Mouse (Mus musculus): ENCODE data around the gene Txnip.

The Txnip gene

GRCm38 (mm10) chr3:96548824-96549223, 8.9 kb upstream of the Txnip start:
- in situ Hi-C loops (cut with MboI, MseI): loop anchor here in 1 of 2 experiments (5.0 kb wide), 1 partner anchor 88 kb away; the partner anchor contains the start of genes Gm42957 and Pex11b

GRCm38 (mm10) chr3:96549346-96549745, 8.4 kb upstream of the Txnip start:
- in situ Hi-C loops (cut with MboI, MseI): loop anchor here in 1 of 2 experiments (5.0 kb wide), 1 partner anchor 88 kb away; the partner anchor contains the start of genes Gm42957 and Pex11b

- in situ Hi-C loops (cut with MboI, MseI): loop anchor here in 1 of 2 experiments (25.0 kb wide), 1 partner anchor 889 kb away; the partner anchor contains the start of gene Mcl1
Observed at GRCm38 (mm10) chr3:96551203-96551602, 6.6 kb upstream of the Txnip start.

GRCm38 (mm10) chr3:96551890-96552289, 5.9 kb upstream of the Txnip start:
- in situ Hi-C loops (cut with MboI, MseI): loop anchor here in 1 of 2 experiments (25.0 kb wide), 1 partner anchor 890 kb away; the partner anchor contains the start of gene Mcl1

GRCm38 (mm10) chr3:96553601-96554000, 4.2 kb upstream of the Txnip start:
- in situ Hi-C loops (cut with MboI, MseI): loop anchor here in 1 of 2 experiments (25.0 kb wide), 1 partner anchor 891 kb away; the partner anchor contains the start of gene Mcl1

GRCm38 (mm10) chr3:96554251-96554650, 3.5 kb upstream of the Txnip start:
- in situ Hi-C loops (cut with MboI, MseI): loop anchor here in 1 of 2 experiments (25.0 kb wide), 1 partner anchor 892 kb away; the partner anchor contains the start of gene Mcl1

GRCm38 (mm10) chr3:96555041-96555596, 2.6 kb upstream of the Txnip start:
- in situ Hi-C loops (cut with MboI, MseI): loop anchor here in 1 of 2 experiments (25.0 kb wide), 1 partner anchor 893 kb away; the partner anchor contains the start of gene Mcl1

- in situ Hi-C loops (cut with MboI, MseI): loop anchor here in 1 of 2 experiments (25.0 kb wide), 1 partner anchor 894 kb away; the partner anchor contains the start of gene Mcl1
Observed at GRCm38 (mm10) chr3:96555999-96556614, 1.6 kb upstream of the Txnip start.

- in situ Hi-C loops (cut with MboI, MseI): loop anchor here in 1 of 2 experiments (25.0 kb wide), 1 partner anchor 895 kb away; the partner anchor contains the start of gene Mcl1
Observed at GRCm38 (mm10) chr3:96556651-96557635, 814 bp upstream of the Txnip start.

- in situ Hi-C loops (cut with MboI, MseI): loop anchor here in 1 of 2 experiments (25.0 kb wide), 1 partner anchor 896 kb away; the partner anchor contains the start of gene Mcl1
Observed at GRCm38 (mm10) chr3:96558159-96558558, 402 bp downstream of the Txnip start.

GRCm38 (mm10) chr3:96558668-96559196, 975 bp downstream of the Txnip start:
- in situ Hi-C loops (cut with MboI, MseI): loop anchor here in 1 of 2 experiments (25.0 kb wide), 1 partner anchor 896 kb away; the partner anchor contains the start of gene Mcl1

DNA sequence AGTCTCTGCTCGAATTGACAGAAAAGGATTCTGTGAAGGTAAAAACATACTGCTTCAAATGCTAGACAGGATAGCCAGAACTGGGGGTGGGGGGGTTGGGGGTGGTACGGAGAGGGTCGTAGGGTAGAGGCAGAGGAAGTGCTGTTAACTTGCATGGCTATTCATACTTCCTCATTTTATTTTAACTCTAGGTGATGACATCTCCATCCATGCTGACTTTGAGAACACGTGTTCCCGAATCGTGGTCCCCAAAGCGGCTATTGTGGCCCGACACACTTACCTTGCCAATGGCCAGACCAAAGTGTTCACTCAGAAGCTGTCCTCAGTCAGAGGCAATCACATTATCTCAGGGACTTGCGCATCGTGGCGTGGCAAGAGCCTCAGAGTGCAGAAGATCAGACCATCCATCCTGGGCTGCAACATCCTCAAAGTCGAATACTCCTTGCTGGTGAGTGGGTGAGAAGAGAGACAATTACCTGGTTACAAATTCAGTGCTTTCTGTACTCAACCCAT, 1.7 kb downstream of the Txnip start:
- in situ Hi-C loops (cut with MboI, MseI): loop anchor here in 1 of 2 experiments (25.0 kb wide), 1 partner anchor 897 kb away; the partner anchor contains the start of gene Mcl1

- in situ Hi-C loops (cut with MboI, MseI): loop anchor here in 1 of 2 experiments (25.0 kb wide), 1 partner anchor 898 kb away; the partner anchor contains the start of gene Mcl1
Observed at GRCm38 (mm10) chr3:96559911-96560850, 2.4 kb downstream of the Txnip start.

DNA sequence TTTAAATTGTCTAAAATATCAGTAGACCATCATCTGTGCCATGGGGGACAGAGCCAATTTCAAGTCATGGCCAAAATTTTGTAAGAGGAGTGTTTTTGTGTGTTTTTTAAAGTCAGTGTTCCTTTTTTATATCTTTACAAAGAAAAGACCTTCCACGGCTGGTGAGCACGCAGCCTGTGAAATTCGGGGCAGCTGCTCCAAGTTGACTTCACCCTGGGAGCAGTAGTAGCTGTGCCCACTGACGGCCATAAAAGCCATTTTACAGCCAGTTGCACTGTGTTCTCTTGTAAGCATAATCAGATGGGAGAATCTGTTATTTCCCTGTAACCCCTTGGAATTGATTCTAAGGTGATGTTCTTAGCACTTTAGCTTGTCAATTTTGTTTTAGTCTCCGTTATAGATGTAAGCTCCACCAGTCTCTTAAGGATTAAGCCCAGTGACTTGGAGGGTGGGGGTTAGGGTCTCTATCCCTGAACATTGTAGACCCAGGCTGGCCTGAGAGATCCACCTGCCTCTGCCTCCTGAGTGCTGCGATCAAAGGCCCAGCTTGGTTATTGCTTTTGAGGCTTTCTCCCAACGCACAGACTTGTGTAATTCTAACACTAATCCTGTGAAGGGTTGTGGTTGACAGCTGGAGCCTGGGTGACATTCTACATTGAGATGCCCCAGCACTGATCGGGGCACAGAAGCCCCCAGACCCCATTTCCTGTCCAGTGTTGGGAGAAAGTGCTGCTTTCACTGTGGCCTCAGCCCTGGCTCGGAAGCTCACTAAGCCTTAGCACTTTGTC, 3.3 kb downstream of the Txnip start:
- in situ Hi-C loops (cut with MboI, MseI): loop anchor here in 1 of 2 experiments (25.0 kb wide), 1 partner anchor 899 kb away; the partner anchor contains the start of gene Mcl1

DNA sequence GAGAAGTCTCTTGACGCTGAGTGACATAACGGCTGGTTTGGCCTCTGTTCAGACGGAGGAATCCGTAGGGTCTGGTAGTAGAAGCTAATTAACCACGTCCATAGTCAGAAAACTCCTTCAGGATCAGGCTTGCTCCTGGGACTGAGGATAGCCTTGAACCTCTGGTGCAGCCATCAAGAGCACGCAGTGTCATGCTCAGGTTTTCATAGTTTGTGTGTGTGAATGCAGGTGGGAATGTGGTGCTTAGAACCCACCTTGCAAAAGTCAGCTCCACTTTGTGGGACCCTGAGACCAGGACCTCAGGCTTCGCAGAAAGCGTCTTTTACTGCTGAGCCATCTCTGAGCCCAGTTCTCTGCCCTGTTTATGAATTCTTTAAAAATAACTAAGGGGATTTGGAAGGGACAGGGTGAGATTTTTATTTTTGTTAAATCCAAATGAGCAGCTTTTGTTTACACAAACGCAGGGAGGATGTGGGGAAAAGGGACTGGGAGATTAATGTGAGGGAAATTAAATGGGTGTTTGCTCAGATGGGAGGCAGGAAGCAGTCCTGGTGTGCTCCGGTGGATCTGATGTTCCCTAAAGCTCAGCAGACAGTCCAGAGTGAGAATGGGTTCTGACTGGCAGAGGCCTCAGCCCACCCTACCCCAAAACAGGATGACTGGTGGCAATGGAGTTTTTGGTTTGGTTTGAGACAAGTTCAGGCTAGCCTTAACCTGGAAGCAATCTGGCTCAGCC, 4.4 kb downstream of the Txnip start:
- in situ Hi-C loops (cut with MboI, MseI): loop anchor here in 1 of 2 experiments (25.0 kb wide), 1 partner anchor 900 kb away; the partner anchor contains the start of gene Mcl1

GRCm38 (mm10) chr3:96563267-96563666, 5.5 kb downstream of the Txnip start:
- in situ Hi-C loops (cut with MboI, MseI): loop anchor here in 1 of 2 experiments (25.0 kb wide), 1 partner anchor 901 kb away; the partner anchor contains the start of gene Mcl1
